Mouse (Mus musculus) heart, postnatal 0 days (tissue): ENCODE data around the gene Tdgf1.

ENCODE experiments used
- CTCF ChIP-seq: IDR thresholded peaks from 2 replicates; pipeline ENCODE4 v1.5.1; 2016; ENCODE audit warnings: antibody characterized with exemption, control low read depth, low read depth
- EP300 ChIP-seq: IDR thresholded peaks from 2 replicates; pipeline ENCODE4 v1.6.1; 2016; ENCODE audit warnings: antibody characterized with exemption, low read depth

DNA sequence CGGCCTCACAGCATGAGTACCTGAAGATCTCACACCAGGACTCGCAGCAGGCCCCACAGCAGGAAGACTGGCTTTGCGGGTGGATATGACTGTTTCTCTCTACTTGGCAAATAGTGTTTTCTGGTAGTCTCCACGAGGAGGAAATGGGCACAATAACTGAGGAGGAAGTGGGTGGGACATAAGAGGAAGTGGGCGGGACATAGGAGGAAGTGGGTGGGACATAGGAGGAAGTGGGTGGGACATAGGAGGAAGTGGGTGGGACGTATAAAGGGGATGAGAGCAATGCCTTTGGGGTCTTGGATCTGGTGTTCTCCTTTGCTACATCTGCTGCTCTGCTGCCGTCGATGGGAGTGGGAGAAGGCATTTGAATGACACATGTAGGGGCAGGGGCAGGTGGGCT, 40.0 kb upstream of the Tdgf1 start:
- TF ChIP-seq CTCF (no peak), EP300 (no peak)
